Mouse (Mus musculus): Measurements from ENCODE around the gene Dhrs13. TPM values are rescaled to one million over a fixed set of nuclear protein-coding genes. Genes with fewer than 3 reads are reported as not detected.
A peak's percentile ranks its signal among the peaks of the same experiment; 100 is the strongest.

Gene Dhrs13
- polyA plus RNA-seq, 1 experiment from 2014 or later: 53.3 TPM

- Histone ChIP-seq H3K9ac (ENCODE audit: low read depth, low read length) (no peak overlapping the region), H3K4me3 (ENCODE audit: low read depth, low read length) (no peak overlapping the region), H3K27me3 (ENCODE audit: control insufficient read depth, insufficient read depth, low read depth, low read length) (no peaks in the 10 kb centered on the region), H3K4me1 (ENCODE audit: control insufficient read depth, insufficient read depth, low read length) (no peaks in the 10 kb centered on the region), H3K27ac (ENCODE audit: low read length) (no peak overlapping the region), H3K4me2 (ENCODE audit: low read length) (no peak overlapping the region), H3K9me3 (replicated peaks; ENCODE audit: control insufficient read depth, low read length, poor library complexity, severe bottlenecking) (no peaks in the 10 kb centered on the region), H3K36me3 (ENCODE audit: control insufficient read depth, insufficient read depth, low read length) (peaks cover 17% of the 10 kb centered on the region)
- 54% methylated on average over 9 of the region's 9 CpGs for WGBS
- peak; percentile 80 for ATAC-seq
Measured at GRCm38 (mm10) chr11:78059833-78060757, 28.0 kb downstream of the Dhrs13 start.

DNA sequence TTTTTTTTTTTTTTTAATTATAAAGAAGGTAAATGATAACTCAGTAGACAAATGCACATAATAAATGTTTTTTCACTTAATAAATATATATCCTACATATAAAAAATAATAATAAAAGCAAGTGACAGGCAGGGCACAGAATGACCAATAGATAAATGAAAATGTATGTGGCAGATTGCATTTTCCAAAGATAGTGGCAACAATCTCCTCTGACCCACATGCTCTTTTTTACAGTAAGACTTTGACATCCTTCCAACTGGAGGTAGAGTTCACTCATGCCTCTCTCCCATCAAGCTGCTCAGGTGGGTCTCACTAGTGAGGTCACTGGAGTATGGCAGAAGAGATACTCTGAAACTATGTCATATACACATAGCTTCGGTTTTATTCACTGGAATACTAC lies 30.5 kb downstream of the Dhrs13 start:
- WGBS: 85% methylated on average over 1 of the region's 1 CpGs

GRCm38 (mm10) chr11:78065906-78066305 lies 33.8 kb downstream of the Dhrs13 start:
- H3K4me1 ChIP-seq (ENCODE audit: control insufficient read depth, insufficient read depth, low read length): no peaks in the 10 kb centered on the region
- no peak overlapping the region for H3K9ac ChIP-seq (ENCODE audit: low read depth, low read length)
- WGBS: 60% methylated on average over 2 of the region's 2 CpGs
- no peaks in the 10 kb centered on the region for H3K27me3 ChIP-seq (ENCODE audit: control insufficient read depth, insufficient read depth, low read depth, low read length)
- H3K36me3 ChIP-seq (ENCODE audit: control insufficient read depth, insufficient read depth, low read length): no peaks in the 10 kb centered on the region
- no peak overlapping the region for H3K27ac ChIP-seq (ENCODE audit: low read length)
- no peak for ATAC-seq
- H3K4me3 ChIP-seq (ENCODE audit: low read depth, low read length): no peak overlapping the region
- H3K4me2 ChIP-seq (ENCODE audit: low read length): no peak overlapping the region
- no peaks in the 10 kb centered on the region for H3K9me3 ChIP-seq (replicated peaks; ENCODE audit: control insufficient read depth, low read length, poor library complexity, severe bottlenecking)

More for the DNA sequence above, 30.5 kb downstream of the Dhrs13 start:
- no peak for ATAC-seq
- Histone ChIP-seq H3K36me3 (ENCODE audit: control insufficient read depth, insufficient read depth, low read length) (peaks cover 11% of the 10 kb centered on the region), H3K27me3 (ENCODE audit: control insufficient read depth, insufficient read depth, low read depth, low read length) (no peaks in the 10 kb centered on the region), H3K4me3 (ENCODE audit: low read depth, low read length) (no peak overlapping the region), H3K9me3 (replicated peaks; ENCODE audit: control insufficient read depth, low read length, poor library complexity, severe bottlenecking) (no peaks in the 10 kb centered on the region), H3K4me1 (ENCODE audit: control insufficient read depth, insufficient read depth, low read length) (no peaks in the 10 kb centered on the region), H3K9ac (ENCODE audit: low read depth, low read length) (no peak overlapping the region), H3K4me2 (ENCODE audit: low read length) (no peak overlapping the region), H3K27ac (ENCODE audit: low read length) (no peak overlapping the region)

DNA sequence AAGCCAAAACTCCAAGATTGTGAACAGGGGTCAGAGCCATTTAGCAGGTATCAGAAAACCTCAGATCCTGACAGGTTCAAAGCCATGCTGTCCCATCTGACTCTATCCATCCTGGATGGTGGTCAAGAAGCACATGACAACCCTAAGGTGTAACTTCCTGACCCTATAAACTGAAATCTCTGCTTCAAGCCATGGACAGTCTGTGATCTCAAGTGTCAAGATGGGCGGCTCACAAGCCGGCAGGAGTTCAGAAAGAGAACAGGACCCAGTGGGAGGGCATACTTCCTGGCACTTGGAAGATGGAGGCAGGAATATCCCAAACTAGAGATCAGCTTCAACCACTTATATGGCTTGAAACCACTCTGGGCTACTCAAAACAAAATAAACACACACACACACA lies 34.6 kb downstream of the Dhrs13 start:
- H3K4me1 ChIP-seq (ENCODE audit: control insufficient read depth, insufficient read depth, low read length): no peaks in the 10 kb centered on the region
- 50% methylated on average over 2 of the region's 2 CpGs for WGBS
- ATAC-seq: no peak
- H3K27ac ChIP-seq (ENCODE audit: low read length): no peak overlapping the region
- H3K36me3 ChIP-seq (ENCODE audit: control insufficient read depth, insufficient read depth, low read length): no peaks in the 10 kb centered on the region
- no peaks in the 10 kb centered on the region for H3K9me3 ChIP-seq (replicated peaks; ENCODE audit: control insufficient read depth, low read length, poor library complexity, severe bottlenecking)
- H3K4me2 ChIP-seq (ENCODE audit: low read length): no peak overlapping the region
- no peak overlapping the region for H3K9ac ChIP-seq (ENCODE audit: low read depth, low read length)
- H3K27me3 ChIP-seq (ENCODE audit: control insufficient read depth, insufficient read depth, low read depth, low read length): no peaks in the 10 kb centered on the region
- H3K4me3 ChIP-seq (ENCODE audit: low read depth, low read length): no peak overlapping the region

- Histone ChIP-seq H3K36me3 (ENCODE audit: control insufficient read depth, insufficient read depth, low read length) (0 out of 2 replicates have a peak, but pooled peaks cover 4% of the 10 kb centered on the region), H3K27me3 (ENCODE audit: control insufficient read depth, insufficient read depth, low read depth, low read length) (no peaks in the 10 kb centered on the region), H3K4me1 (ENCODE audit: control insufficient read depth, insufficient read depth, low read length) (no peaks in the 10 kb centered on the region), H3K4me3 (ENCODE audit: low read depth, low read length) (no peak overlapping the region), H3K9me3 (replicated peaks; ENCODE audit: control insufficient read depth, low read length, poor library complexity, severe bottlenecking) (no peaks in the 10 kb centered on the region), H3K27ac (ENCODE audit: low read length) (no peak overlapping the region), H3K4me2 (ENCODE audit: low read length) (no peak overlapping the region), H3K9ac (ENCODE audit: low read depth, low read length) (no peak overlapping the region)
- ATAC-seq: no peak
- WGBS: 75% methylated on average over 5 of the region's 5 CpGs
Measured at GRCm38 (mm10) chr11:78067566-78067965, 35.5 kb downstream of the Dhrs13 start.

- Histone ChIP-seq H3K36me3 (ENCODE audit: control insufficient read depth, insufficient read depth, low read length) (peaks cover 16% of the 10 kb centered on the region), H3K27ac (ENCODE audit: low read length) (no peak overlapping the region), H3K9me3 (replicated peaks; ENCODE audit: control insufficient read depth, low read length, poor library complexity, severe bottlenecking) (no peaks in the 10 kb centered on the region), H3K27me3 (ENCODE audit: control insufficient read depth, insufficient read depth, low read depth, low read length) (no peaks in the 10 kb centered on the region), H3K9ac (ENCODE audit: low read depth, low read length) (no peak overlapping the region), H3K4me2 (ENCODE audit: low read length) (no peak overlapping the region), H3K4me3 (ENCODE audit: low read depth, low read length) (no peak overlapping the region), H3K4me1 (ENCODE audit: control insufficient read depth, insufficient read depth, low read length) (no peaks in the 10 kb centered on the region)
- no peak for ATAC-seq
- WGBS: 75% methylated on average over 5 of the region's 5 CpGs
Measured at GRCm38 (mm10) chr11:78069130-78069529, 37.0 kb downstream of the Dhrs13 start.

DNA sequence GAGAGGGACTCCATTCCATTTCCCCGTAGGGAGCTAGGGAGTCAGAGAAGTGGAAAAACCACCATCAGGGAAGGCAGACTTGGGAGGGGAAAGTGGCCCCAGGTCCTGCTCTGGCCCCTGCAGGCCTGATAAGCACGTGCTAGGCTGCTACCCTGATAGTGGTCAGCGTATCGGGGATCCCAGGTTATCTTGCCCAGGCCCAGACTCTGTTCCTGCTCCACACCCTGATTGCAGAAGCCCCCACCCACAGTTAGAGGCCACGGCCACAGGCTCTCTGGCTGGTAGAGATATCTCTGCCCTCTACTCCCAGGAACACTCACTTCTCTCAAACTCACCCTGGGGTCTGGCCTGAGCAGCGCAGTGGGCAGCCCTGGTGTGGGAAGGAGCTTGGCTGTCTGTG lies 37.6 kb downstream of the Dhrs13 start:
- Histone ChIP-seq H3K36me3 (ENCODE audit: control insufficient read depth, insufficient read depth, low read length) (peaks cover 20% of the 10 kb centered on the region), H3K4me3 (ENCODE audit: low read depth, low read length) (no peak overlapping the region), H3K27ac (ENCODE audit: low read length) (no peak overlapping the region), H3K9ac (ENCODE audit: low read depth, low read length) (no peak overlapping the region), H3K4me2 (ENCODE audit: low read length) (no peak overlapping the region), H3K27me3 (ENCODE audit: control insufficient read depth, insufficient read depth, low read depth, low read length) (no peaks in the 10 kb centered on the region), H3K9me3 (replicated peaks; ENCODE audit: control insufficient read depth, low read length, poor library complexity, severe bottlenecking) (no peaks in the 10 kb centered on the region), H3K4me1 (ENCODE audit: control insufficient read depth, insufficient read depth, low read length) (no peaks in the 10 kb centered on the region)
- ATAC-seq: no peak
- 85% methylated on average over 6 of the region's 6 CpGs for WGBS

DNA sequence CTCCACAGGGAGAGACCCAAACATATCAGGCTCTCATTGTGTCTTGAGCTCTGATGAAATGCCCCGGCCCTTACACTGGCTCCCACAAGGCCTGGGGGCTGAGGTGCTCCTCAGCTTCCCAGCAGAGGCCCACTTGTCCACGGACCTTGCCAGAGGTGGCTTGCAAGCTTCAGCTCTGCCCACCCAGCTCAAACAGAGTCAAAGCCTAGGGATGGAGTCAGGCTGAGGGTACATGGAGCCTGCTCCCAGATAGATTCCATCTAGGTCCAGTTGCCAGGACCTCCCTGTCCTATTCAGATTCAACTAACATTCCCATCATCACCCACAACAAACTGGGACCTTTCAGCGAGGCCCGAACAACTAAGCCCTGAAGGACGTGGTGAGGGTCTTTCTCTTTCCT lies 39.9 kb downstream of the Dhrs13 start:
- H3K4me2 ChIP-seq (ENCODE audit: low read length): no peak overlapping the region
- 81% methylated on average over 5 of the region's 5 CpGs for WGBS
- no peaks in the 10 kb centered on the region for H3K9me3 ChIP-seq (replicated peaks; ENCODE audit: control insufficient read depth, low read length, poor library complexity, severe bottlenecking)
- no peak overlapping the region for H3K9ac ChIP-seq (ENCODE audit: low read depth, low read length)
- peaks cover 35% of the 10 kb centered on the region for H3K36me3 ChIP-seq (ENCODE audit: control insufficient read depth, insufficient read depth, low read length)
- no peaks in the 10 kb centered on the region for H3K27me3 ChIP-seq (ENCODE audit: control insufficient read depth, insufficient read depth, low read depth, low read length)
- H3K4me3 ChIP-seq (ENCODE audit: low read depth, low read length): no peak overlapping the region
- H3K27ac ChIP-seq (ENCODE audit: low read length): no peak overlapping the region
- H3K4me1 ChIP-seq (ENCODE audit: control insufficient read depth, insufficient read depth, low read length): no peaks in the 10 kb centered on the region
- ATAC-seq: no peak

DNA sequence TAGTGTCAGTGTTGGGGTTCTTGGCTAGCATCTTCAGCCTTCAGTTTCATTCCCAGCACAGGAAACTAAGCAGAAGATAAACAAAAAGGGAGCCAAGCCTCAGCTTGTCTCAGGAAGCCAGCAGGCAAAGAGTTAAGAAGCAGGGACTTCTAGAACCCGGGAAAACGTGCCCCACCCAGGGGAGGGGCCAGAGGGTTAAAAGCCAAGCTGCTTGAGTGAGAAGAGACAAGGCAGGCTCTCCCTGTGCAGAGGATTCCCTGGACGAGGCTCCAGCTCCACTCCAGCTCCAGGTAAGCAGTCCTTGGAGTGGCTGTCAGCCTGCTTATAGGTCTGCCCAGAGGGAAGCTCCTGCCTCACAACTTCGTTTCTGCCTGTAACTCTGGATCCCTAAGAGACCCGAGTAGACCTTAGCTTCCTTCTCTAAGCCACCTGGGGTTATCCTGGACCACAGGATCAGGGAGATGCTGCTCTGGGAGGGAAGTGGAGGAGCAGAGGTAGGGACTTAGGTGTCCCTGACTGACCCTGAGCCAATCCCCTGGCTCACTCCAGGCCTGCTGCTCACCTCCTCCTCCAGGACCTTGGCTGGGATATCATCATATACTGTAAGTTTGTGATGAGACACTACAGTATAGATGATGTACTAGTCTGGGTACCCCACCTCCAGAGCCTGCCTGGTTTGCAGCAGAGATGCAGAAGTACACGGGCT lies 40.5 kb downstream of the Dhrs13 start:
- Histone ChIP-seq H3K9ac (ENCODE audit: low read depth, low read length) (no peak overlapping the region), H3K4me3 (ENCODE audit: low read depth, low read length) (no peak overlapping the region), H3K9me3 (replicated peaks; ENCODE audit: control insufficient read depth, low read length, poor library complexity, severe bottlenecking) (no peaks in the 10 kb centered on the region), H3K4me1 (ENCODE audit: control insufficient read depth, insufficient read depth, low read length) (no peaks in the 10 kb centered on the region), H3K36me3 (ENCODE audit: control insufficient read depth, insufficient read depth, low read length) (peaks cover 36% of the 10 kb centered on the region), H3K27me3 (ENCODE audit: control insufficient read depth, insufficient read depth, low read depth, low read length) (no peaks in the 10 kb centered on the region), H3K4me2 (ENCODE audit: low read length) (no peak overlapping the region), H3K27ac (ENCODE audit: low read length) (no peak overlapping the region)
- WGBS: 42% methylated on average over 6 of the region's 6 CpGs
- ATAC-seq: no peak

Data from midbrain, embryonic 16.5 days (tissue).